Mouse (Mus musculus): ENCODE results near the gene Muc1. TPM values are rescaled to one million over a fixed set of nuclear protein-coding genes. Genes with fewer than 3 reads are reported as not detected.
A peak's percentile ranks its signal among the peaks of the same experiment; 100 is the strongest.

Gene Muc1
- total RNA-seq (2022): 1 to 10 TPM in 1 of 4 experiments, under 1 TPM in 3; 0.24 to 1.0 (median 0.52) TPM

GRCm38 (mm10) chr3:89228836-89229235, at the start of gene Muc1:
Muc1 (plus strand) TSS chr3:89229057.
- DNase-seq (ENCODE audit: low spot score in 2 of 2): no peak

GRCm38 (mm10) chr3:89181749-89182500, 46.9 kb upstream of the Muc1 start:
- no peak for DNase-seq (ENCODE audit: low spot score in 2 of 2)

GRCm38 (mm10) chr3:89182531-89183057, 46.3 kb upstream of the Muc1 start:
- DNase-seq (ENCODE audit: low spot score in 2 of 2): no peak

DNA sequence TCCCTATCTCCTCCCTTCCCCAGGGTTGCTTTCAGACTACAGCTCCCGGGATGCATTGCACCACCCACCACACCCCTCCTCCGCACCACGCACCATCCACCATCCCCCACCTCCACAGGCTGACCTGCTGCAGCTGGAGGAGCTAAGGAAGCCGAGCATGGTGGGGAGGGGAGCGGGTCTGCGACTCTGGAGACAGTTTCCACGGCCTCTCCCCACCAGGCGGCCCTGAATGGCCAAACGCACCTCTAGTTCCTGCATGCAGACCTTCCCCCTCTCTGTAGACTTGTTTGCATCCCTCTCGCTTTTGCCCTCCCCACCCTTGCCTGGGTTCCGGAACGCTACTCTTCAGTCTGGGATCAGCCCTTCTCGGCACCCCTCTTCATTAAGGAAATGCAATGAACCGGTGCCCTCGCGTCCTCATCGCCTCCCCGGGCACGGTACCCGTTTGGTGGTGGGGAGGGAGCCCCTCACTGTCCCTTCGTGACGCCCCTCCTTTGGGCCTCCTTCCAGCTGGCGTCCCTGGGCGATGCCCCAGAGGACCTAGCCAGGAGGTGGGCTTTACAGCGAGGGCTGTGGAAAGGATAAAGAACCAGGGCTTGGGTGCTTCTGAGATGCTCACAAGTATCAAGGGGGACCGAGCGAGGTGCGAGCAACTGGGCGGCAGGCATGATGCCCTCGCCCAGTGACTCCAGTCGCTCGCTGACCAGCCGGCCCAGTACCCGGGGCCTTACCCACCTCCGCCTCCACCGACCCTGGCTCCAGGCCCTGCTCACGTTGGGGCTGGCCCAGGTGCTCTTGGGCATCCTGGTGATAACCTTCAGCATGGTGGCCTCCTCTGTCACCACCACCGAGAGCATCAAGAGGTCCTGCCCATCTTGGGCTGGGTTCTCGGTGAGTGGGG, 45.5 kb upstream of the Muc1 start, which contains the start of gene Fam189b:
Gene Fam189b, plus strand, starts transcription at position 86 of the 901 bp plus-strand sequence.
- DNase-seq (ENCODE audit: low spot score in 2 of 2): peak; percentile 73 to 75

- no peak for DNase-seq (ENCODE audit: low spot score in 2 of 2)
Measured at GRCm38 (mm10) chr3:89183959-89184315, 44.9 kb upstream of the Muc1 start.

DNA sequence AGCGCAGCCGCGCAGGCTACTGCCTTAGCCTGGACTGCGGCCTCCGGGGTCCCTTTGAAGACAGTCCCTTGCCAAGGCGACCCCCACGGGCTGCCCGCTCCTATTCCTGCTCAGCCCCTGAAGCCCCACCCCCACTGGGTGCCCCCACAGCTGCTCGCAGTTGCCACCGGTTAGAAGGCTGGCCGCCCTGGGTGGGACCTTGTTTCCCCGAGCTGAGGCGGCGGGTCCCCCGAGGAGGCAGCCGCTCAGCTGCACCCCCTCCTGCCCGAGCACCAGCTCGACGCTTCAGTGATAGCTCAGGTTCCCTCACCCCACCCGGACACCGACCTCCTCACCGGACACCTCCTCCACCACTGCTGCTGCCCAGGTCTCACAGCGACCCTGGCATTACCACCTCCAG, 41.7 kb upstream of the Muc1 start:
- no peak for DNase-seq (ENCODE audit: low spot score in 2 of 2)

DNA sequence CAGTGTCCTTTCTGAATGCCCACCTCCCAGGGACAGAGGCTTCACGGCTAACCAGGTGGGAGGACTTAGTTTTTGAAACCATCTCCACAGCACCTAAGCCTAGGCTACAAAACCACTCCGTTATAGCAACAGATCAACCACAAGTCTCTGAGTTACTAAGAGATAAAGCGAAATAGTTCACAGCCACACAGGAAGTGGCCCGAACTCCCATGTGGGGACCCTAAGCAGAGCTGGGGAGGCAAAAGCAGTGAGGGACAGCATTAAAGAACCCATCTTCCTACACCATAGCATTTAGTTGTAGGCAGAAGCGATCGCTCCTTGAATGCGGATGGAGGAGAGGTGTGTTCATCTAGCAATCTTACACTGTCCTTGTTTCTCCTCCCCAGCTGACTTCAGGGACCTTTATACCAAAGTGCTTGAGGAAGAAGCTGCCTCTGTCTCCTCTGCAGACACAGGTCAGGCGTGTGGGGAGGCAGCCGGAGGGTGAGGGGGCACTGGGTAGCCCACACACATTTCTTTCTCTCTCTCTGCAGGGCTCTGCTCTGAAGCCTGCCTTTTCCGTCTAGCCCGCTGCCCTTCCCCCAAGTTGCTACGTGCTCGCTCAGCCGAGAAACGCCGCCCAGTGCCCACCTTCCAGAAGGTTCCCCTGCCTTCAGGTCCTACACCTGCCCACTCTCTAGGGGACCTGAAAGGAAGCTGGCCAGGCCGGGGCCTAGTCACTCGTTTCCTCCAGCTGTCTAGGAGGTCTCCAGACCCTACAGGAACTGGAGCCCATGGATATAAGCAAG, 41.0 kb upstream of the Muc1 start:
- DNase-seq (ENCODE audit: low spot score in 2 of 2): no peak

- no peak for DNase-seq (ENCODE audit: low spot score in 2 of 2)
Measured at GRCm38 (mm10) chr3:89188478-89188875, 40.4 kb upstream of the Muc1 start.

GRCm38 (mm10) chr3:89190436-89190835, 38.4 kb upstream of the Muc1 start:
- DNase-seq (ENCODE audit: low spot score in 2 of 2): no peak

DNA sequence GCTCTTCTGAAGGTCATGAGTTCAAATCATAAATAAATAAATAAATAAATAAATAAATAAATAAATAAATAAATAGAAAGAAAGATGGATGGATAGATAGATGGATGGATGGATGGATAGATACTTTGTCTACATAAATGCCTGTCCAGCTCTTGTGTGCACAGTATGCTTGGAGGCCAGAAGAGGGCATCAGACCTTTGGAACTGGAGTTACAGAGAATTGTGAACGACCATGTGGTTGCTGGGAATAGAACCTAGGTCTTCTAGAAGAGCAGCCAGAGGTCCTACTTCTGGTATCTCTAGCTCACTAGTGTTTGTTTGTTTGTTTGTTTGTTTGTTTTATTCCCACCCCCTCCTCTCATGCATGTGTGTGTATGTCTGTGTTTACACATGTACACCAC, 35.5 kb upstream of the Muc1 start:
- no peak for DNase-seq (ENCODE audit: low spot score in 2 of 2)

GRCm38 (mm10) chr3:89193853-89194252, 35.0 kb upstream of the Muc1 start:
- DNase-seq (ENCODE audit: low spot score in 2 of 2): no peak

DNA sequence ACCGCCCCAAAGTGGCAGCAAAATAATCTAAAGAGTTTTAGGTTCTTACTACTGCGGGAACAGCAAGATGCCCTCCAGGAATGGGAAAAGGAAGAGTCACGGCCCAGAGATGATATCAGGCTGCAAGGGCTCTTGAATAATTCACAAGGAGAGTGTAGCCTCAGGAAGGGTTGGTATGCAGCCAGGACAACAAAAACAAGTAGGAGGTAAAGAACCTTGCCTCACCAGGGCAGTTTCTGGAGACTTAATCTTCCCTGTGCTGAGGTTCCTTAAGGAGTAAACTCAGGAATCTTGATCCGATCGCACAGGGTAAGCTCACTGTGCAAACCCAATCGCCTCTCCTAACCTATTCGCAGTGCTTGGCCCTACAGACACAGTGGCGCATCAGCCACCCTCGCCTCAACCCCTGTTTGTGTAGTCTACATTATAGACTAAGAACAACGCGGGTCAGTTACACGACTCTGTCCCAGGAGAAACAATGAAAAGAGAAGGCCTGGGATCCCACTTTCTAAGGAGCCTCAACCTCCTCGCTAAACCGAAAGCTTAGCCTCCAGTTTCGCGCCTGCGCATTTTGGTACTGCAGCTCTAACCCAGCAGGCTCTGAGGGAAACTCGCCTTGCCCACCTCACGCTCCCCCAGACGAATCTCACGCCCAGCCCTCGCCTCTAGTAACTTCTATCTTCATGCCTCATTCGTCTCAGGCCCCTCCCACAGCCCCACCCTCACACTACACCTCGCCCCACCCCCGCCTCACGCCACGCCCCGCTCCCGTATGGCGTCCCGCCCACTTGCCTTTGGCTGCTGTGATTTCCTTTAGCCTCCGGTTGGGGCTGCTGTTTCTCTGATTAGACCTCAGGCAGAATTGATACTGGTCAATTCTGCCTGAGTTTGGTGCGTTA, 32.6 kb upstream of the Muc1 start:
- peak; percentile 73 to 81 for DNase-seq (ENCODE audit: low spot score in 2 of 2)

GRCm38 (mm10) chr3:89199839-89200238, 29.0 kb upstream of the Muc1 start:
- DNase-seq (ENCODE audit: low spot score in 2 of 2): no peak

DNA sequence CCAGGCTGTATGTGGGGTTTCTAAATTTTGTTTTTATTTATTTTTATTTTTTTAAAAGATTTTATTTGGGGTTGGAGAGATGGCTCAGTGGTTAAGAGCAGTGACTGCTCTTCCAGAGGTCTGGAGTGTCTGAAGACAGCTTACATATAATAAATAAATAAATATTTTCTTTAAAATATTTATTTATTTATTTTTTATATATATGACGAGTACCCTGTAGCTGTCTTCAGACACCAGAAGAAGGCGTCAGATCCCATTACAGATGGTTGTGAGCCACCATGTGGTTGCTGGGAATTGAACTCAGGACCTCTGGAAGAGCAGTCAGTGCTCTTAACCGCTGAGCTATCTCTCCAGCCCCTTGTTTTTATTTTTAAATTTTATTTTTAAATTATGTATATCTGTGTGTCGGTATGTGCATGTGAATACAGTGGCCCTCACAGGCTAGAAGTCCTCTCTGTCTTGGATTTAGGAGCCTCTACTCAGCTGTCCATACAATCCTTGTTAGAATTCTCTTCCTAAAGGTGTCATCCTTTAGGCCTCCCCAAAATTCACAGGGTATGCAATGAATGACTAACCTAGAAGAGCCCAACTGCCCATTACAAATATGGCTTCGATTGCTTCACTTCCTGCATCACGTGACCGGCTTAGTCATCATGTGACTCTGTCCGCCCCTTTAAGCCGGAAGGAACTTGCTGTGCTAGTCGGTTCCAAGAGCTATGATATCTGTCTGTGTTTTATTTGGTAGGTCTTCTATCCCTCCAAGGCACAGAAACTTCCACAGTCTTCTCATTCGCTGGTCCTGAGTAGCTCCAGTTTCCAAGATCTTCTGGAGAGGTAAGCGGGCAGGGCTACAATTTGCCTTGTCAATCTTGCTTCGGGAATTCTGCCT, 26.4 kb upstream of the Muc1 start, which contains the start of gene Gba:
Gene Gba, plus strand, starts transcription at position 676 of the 889 bp plus-strand sequence.
- peak; percentile 69 to 70 for DNase-seq (ENCODE audit: low spot score in 2 of 2)

GRCm38 (mm10) chr3:89203142-89203514, 25.7 kb upstream of the Muc1 start:
- DNase-seq (ENCODE audit: low spot score in 2 of 2): no peak

GRCm38 (mm10) chr3:89206079-89206478, 22.8 kb upstream of the Muc1 start:
- DNase-seq (ENCODE audit: low spot score in 2 of 2): no peak

GRCm38 (mm10) chr3:89206695-89207094, 22.2 kb upstream of the Muc1 start:
- no peak for DNase-seq (ENCODE audit: low spot score in 2 of 2)

- DNase-seq (ENCODE audit: low spot score in 2 of 2): no peak
Measured at GRCm38 (mm10) chr3:89208075-89208657, 20.7 kb upstream of the Muc1 start.

DNA sequence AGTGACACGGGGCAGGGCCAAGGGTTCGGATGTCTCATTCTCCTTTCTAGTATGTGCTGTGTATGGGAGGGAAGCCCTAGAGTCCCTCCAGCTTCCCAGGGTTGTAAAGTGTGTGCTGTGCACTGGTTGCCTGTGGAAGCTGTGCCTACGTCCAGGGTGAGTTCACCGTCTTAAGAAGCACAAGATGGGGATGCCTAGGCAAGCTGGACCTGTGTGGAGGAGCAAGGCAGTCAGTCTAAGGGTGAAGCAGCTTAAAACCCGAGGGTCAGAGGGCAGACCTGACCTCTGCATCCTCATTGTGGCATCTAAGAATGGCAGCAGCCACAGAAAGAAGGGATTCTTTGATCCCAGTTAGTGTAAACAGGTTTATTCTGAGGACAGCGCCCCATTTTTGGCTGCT, 20.1 kb upstream of the Muc1 start:
- no peak for DNase-seq (ENCODE audit: low spot score in 2 of 2)

Data from gastrocnemius, adult 8-10 months (tissue).